Mouse (Mus musculus) frontal cortex, postnatal 36 days (tissue): ENCODE measurements at regions not wholly inside any gene's neighbourhood (a gene's known extent, or its start where the extent isn't known, plus 50 kb on each side); places are given as distances from the start of the nearest gene placed in this dataset.
A peak's percentile ranks its signal among the peaks of the same experiment; 100 is the strongest.

Experiments
- DNase-seq, 2 experiments: peaks; one replicate each; pipeline ENCODE4 v3.0.0; 2022; ENCODE audit warnings: low spot score in 2 of 2

- DNase-seq: no peak
Measured at GRCm38 (mm10) chr7:36829710-36830109, 131.8 kb downstream of the Tshz3 start.

DNA sequence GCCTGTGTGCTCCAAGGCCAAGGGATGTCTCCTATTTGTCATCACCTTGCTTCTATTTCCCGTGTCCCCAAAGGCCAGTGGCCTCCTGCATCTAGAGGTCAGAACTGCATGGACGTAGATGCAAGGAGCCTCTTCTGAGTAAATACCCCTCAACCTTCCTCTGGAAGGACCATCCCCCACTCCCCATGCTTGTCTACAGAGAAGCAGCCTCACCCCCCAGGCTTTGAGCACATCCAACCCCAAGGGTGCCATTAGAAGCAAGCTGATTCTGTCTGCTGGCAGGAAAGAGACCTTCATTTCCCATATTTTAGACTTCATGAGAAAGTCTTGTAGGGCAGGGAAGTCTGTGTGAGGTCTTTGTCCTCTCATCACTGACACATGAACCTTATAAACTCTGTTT, 132.2 kb downstream of the Tshz3 start:
- no peak for DNase-seq

DNA sequence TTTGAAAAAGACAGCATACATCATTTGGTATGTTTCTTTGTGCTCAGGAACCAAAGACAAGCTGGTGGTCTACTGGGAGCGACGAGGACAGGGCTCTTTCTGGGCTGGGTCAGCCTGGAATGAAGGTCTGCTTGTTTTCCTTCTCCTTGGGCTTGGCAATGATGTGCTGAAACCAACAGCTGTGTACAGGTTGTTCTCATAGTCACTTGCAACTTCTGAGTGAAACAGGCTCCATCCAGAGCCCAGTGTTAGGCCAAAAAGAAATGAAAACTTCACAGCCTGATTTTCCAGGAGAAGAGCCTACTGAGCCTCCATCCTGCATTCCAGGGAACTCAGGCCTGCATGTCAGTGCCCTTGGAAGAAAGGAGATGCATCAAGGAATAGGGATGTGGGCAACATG, 150.4 kb downstream of the Tshz3 start:
- no peak for DNase-seq

DNA sequence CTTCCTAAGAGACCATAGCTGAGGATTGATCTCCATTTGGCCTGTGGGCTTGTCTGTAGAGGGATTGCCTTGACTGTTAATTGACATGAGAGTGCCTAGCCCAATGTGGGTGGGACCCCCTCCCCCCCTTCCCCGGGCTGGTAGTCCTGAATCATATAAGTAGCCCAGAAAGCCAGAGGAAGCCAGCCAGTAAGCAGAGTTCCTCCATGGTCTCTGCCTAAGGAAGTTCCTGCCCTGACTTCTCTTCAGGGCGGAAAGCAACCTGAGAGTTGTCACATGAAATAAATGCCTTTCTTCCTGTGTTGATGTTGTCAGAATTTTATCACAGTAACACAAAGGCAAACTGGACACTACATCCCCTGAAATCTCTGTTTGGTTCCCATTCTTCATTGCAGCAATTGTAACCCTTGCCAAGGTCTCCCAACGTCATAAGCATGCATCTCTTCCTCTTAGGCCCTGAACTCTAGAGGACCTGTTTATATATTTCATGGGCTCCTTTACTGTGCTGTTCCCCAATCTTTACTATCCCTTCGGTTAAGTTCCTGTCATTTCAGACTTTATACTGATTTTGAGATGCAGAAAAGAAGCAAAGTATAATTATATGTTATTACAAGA, 153.5 kb downstream of the Tshz3 start:
- DNase-seq: no peak

GRCm38 (mm10) chr7:36854308-36854707, 156.4 kb downstream of the Tshz3 start:
- DNase-seq: no peak

DNA sequence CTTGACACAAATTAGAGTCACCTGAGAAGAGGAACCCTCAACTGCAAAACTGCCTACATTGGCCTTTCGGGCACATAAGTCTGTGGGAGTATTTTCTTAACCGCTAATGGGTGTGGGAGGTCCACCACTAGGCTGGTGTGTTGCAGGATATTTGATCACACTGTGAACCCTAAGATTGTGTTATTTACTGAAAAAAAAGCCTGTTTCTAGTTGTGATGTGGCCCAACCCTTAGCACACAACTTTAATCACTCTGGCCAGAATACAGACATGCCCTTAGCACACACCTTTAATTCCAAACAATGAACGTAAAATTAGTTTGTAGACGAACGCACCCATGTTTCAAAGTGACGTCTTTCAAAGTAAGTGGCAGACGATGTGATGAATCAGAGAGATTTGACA, 161.5 kb downstream of the Tshz3 start:
- DNase-seq: no peak

- DNase-seq: peak in 1 of 2 experiments; percentile 30
Measured at GRCm38 (mm10) chr7:36862481-36862880, 164.6 kb downstream of the Tshz3 start.

DNA sequence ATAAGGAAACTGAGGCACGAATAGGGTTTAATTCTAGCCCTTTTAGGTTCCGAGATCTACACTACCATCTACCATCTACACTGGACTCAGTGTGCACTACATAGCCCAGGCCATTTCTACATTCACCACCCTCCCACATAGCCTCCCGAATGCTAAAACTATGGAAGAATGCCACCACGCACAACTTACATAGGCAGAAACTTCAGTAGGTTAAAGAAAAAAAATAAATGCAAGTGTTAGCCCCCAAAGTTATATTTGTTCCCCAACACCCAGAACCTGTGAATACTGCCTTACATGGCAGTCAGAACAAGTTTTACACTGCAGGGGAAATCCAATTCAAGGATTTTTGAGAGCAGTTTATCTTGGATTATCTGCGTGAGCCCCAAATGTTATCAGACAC, 165.8 kb downstream of the Tshz3 start:
- DNase-seq: peak; percentile 12 to 59

GRCm38 (mm10) chr7:36864675-36865074, 166.8 kb downstream of the Tshz3 start:
- DNase-seq: peak; percentile 6 to 52

- DNase-seq: peak; percentile 28 to 84
Measured at GRCm38 (mm10) chr7:36866602-36867001, 168.7 kb downstream of the Tshz3 start.

DNA sequence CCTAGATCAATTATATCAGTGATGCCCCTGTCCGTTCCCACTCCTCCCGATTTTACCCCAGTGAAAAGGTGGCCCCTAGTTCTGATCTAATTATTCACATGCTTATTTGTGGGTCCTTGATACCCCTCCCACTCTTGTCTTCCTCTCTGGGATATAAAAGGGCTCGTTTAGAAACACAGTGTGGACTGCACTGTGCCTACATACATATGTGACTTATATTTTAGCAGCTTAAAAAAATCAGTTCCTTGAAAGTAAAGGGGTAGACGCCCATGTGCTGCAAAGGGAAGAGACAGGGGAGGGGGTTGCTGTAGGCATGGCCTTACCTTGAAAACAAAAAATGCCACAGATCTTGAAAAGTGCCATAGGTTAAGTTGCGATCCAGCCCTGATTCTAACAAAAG, 176.1 kb downstream of the Tshz3 start:
- no peak for DNase-seq

DNA sequence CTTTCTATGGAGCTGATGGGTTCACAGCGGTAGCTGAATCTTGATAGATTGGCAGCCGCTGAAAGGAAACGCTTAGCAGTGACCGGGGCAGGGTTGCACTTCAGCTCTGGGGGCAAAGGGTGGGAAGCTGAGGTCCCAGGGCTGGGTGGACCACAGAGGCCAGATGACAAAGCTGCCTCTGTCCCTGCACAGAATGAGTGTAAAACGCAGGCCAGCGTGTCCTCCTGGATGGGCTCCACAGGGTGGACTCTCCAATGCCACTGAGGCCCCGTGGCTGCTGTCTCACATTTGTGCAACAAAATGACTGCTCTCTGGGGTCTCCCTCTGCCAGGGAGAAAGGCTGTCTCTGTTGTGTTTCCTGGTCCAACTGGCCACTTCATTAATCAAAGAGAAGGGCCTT, 179.8 kb downstream of the Tshz3 start:
- no peak for DNase-seq

DNA sequence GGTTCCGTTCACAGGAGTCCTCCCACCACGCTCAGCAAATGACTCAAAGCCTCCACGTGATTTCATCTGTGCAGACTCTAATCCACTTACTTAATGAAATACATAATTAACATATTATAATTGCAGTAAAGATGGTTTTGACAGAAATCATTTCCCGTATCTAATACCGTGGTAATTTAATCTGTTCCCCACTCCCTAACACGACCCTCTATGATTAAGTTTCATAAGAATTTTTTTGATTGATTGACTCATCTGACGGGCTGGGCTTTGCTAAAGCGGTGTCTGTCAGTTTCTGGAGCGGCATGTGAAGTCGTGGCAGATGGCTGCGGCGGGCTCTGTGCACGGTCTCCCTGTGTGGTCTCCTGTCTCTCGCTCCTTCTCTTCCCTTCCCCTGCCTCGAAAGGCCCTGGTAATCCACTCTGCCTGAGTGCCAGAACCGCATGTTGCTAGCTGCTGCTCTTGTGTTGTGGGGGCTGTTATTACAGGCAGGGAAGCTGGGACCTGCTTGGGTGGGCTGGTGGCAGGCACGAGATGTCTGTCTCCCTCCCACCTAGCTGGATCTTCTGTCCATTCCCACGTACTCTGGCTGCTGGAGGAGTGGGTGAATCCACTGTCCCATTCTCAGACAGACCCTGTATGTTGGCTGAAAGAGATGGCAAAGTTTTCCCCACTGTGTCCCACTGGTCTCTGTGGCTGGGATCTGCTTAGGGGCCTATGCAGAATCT, 195.0 kb downstream of the Tshz3 start:
- no peak for DNase-seq

GRCm38 (mm10) chr7:36896339-36896738, 198.4 kb downstream of the Tshz3 start:
- no peak for DNase-seq

GRCm38 (mm10) chr7:36901537-36901936, 203.6 kb downstream of the Tshz3 start:
- no peak for DNase-seq

DNA sequence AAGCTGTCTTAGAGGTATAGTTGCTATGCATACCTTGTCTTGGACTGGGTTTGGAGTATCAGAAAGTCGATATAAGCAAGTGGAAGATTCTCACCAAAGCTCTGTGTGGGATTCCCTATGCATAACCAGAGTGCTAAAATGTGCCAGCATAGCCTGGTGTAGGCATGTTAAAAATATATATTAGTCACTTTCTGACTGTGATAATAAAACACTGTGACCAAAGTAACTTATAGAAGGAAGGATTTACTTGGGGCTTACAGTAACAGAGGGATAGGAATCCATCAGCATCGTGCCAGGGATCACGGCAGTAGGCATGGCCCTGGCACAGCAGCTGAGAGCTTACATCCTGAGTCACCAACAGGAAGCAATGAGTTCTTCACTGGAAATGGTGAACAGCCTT, 215.4 kb downstream of the Tshz3 start:
- peak in 1 of 2 experiments; percentile 37 for DNase-seq

DNA sequence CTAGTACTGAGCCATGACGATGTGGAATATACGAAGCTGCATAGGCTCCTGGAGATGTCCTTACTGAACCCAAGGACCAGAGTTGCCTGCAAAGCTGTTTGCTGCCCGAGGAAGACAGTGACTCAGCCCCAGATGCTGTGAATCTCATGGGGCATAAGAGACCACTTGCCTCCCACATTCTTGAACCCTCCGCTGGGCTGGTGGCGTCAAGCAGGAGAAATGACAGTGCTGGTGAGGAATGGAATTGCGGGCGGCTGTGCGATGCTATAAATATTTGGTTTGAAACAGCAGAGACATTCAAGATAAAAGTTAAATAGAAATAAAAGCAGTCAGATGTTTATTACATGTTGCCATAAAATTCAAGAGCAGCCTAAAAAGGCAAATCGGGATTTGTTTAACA, 216.3 kb downstream of the Tshz3 start:
- peak; percentile 39 to 40 for DNase-seq

GRCm38 (mm10) chr7:36915171-36915570, 217.3 kb downstream of the Tshz3 start:
- DNase-seq: peak; percentile 39 to 50

DNA sequence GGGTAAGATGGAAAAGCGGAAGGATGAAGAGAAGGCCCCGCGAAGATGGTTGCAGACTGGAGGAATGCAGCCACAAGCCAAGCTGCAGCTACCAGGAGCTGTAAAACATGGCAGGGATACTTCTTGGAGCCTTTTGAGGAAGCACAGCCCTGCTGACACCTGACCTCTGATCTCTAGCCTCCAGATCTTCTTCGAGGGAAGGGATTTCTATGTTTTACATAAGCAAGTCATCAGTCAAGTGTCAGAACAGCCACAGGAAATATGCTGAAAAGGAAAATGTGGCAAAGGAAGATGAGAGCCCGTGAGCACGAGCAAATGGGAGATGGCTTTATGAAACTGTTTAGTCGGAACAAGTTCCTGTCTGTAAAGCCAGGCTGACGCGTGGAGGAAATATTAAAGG, 219.1 kb downstream of the Tshz3 start:
- no peak for DNase-seq

- no peak for DNase-seq
Measured at GRCm38 (mm10) chr7:36919413-36919812, 221.5 kb downstream of the Tshz3 start.

- DNase-seq: no peak
Measured at GRCm38 (mm10) chr7:36921003-36921402, 223.1 kb downstream of the Tshz3 start.

DNA sequence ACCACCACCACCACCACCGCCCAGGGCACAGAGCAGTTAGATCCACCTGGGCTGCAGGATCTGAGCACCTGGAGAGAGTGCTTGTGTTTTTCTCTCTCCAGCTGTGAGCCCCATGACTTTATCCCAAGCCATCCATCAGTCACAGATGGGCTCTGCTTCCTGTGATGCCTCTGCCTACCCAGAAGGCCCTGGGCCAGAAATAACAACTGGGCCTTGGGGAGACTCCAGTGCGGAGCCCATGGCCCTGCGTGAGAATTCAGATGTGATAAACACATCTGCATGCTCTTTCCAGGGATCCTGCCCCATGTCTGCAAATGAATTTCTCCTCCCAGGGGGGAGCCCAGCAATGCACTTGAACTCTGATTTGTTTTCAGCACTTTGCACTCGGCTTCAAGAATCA, 235.6 kb downstream of the Tshz3 start:
- no peak for DNase-seq

DNA sequence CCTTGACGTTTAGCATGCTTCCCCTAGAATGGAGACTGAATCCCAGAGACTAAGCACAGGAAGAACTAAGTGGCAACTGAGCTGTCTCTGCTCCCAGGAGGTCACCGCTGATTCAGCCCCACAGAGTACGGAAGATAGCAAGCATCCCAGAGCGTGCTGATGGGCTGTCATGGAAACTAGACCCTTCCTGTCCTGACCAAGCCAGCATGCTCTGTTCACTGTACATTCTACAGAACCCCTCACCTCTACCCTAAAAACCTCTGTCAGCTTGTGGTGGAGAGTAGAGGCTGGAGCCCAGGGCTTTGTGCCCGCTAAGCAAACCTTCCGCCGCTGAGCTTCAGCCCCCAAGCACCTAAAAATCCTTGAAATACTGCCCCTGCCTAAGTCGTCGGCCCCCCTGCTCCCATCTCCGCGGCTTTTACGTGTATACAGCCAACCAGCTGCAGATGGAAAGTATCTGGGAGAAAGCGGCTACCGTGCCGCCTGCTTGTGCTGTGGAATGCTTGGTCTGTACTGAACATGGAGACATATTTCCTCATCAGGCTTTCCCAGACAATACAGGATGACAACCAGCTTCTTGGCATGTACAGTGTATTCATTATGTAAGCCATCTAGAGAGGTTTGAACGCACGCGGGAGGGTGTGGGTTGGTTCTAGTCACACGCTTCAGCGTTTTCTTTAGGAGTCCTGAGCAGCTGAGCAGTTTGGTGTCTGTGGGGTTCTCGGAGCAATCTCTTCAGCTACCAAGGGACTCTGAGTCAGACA, 237.1 kb downstream of the Tshz3 start:
- DNase-seq: peak; percentile 64 to 82
